Mouse (Mus musculus): Measurements from ENCODE around the gene Arhgef25.

DNA sequence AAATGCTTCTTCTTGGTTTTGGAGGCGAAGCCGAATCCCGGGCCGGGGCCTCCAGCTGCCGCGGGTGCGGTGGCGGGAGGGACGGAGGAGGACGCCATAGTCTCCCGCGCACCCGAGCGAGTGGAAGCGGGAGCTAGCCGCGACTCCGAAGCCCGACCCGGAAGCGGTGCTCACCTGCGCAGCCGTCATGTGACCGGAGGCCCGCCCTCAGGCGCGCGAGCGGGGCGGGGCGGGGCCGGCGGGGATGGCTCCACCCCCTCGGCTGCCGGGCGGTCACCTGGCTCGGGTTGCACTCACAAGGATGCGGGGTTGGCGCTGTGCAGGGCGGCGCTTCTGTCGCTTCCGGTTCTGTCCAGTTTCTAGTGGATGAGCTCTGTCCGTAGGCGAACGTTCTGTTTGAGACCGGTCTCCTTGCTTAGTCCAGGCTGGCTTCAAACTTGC lies 21.6 kb upstream of the Arhgef25 start, which contains the start of gene Pip4k2c:
- TF ChIP-seq POLR2A (IDR thresholded peaks at IDR 0.05; ENCODE audit: low read depth, low read length) = peak; percentile 46
- TF ChIP-seq CTCF (conservative IDR thresholded peaks at IDR 0.05; ENCODE audit: insufficient read depth, insufficient read length, low read depth, low read length) = no peak

All from kidney, adult 2 months (tissue).